28 mouse cellular contexts compared by ENCODE assay signal in genomic region chr1:189102781-189103180, GRCm38 (mm10).
DNase-seq lines count a peak whose midpoint lies in the region; ATAC-seq and TF ChIP-seq lines count a peak whose summit lies in the region.
"Had no signal": no experiment of that assay in that cellular context is flagged by ENCODE, and none has a peak within 500 bp of the region (broad histone marks: within the 10 kb centered on the region; RNA-seq: fewer than 3 reads in every experiment).

No protein-coding gene starts in this region.

- peak; percentile 49 for DNase-seq in lung, postnatal 0 days (ENCODE audit: low spot score)
- no peak for DNase-seq in lung, postnatal 25 days (ENCODE audit: low spot score)
- no peak for DNase-seq in CH12.LX (ENCODE audit: extremely low read depth)
- peak; percentile 18 for DNase-seq in Muller cell, postnatal 12 days (ENCODE audit: inconsistent ontology term)
- no peak for DNase-seq in cerebellum, adult 11 months
- DNase-seq in heart, embryonic 10.5 days (ENCODE audit: low spot score): no peak
- DNase-seq in heart, postnatal 10 days: no peak
- DNase-seq: adrenal gland, adult 8-10 months; adrenal gland, postnatal 14 days; adrenal gland, postnatal 36 days; B cell, adult 2 months; cerebellum, adult 18-20 months; cerebellum, adult 8-10 months; cerebellum, adult 9-11 months; cerebellum, postnatal 14 days; cerebellum, postnatal 36 days; embryo, embryonic 11 days had no signal

- H3K9me3 ChIP-seq in lung, postnatal 0 days (ENCODE audit: low read length): no peaks in the 10 kb centered on the region
- H3K9me3 ChIP-seq in CH12.LX (replicated peaks; ENCODE audit: low read length): no peaks in the 10 kb centered on the region
- no peaks in the 10 kb centered on the region for H3K9me3 ChIP-seq in heart, embryonic 10.5 days
- H3K9me3 ChIP-seq: embryonic facial prominence, embryonic 13.5 days; embryonic facial prominence, embryonic 15.5 days; forebrain, embryonic 10.5 days; forebrain, embryonic 12.5 days had no signal

- no peak for ATAC-seq in lung, postnatal 0 days
- ATAC-seq: activated CD4-positive, CD25-positive, alpha-beta regulatory T cell, adult 4 months; CD4-positive, CD25-positive, alpha-beta regulatory T cell, adult 4 months; forebrain, embryonic 14.5 days; forebrain, embryonic 16.5 days; Patski had no signal

- intact Hi-C loops in heart, postnatal 10 days (cut with DNase I): no loop called here

- WGBS in lung, postnatal 0 days: 31% methylated on average over 3 of the region's 3 CpGs
- 77% methylated on average over 3 of the region's 3 CpGs for WGBS in heart, embryonic 10.5 days

- TF ChIP-seq CTCF in lung, postnatal 0 days (IDR thresholded peaks at IDR 0.05): no peak
- no peak for TF ChIP-seq CTCF in CH12.LX (conservative IDR thresholded peaks at IDR 0.05 in 1 of 2, IDR thresholded peaks at IDR 0.05 in 1 of 2; ENCODE audit: low read depth in 2 of 2, low read length in 2 of 2)

- in situ Hi-C loops in CH12.LX (cut with MboI; ENCODE audit: low pct_ligation_motif_present, low pct_unique_long_range_greater_than_20kb, low sequenced_read_pairs): no loop called here

- no peak for TF ChIP-seq RAD21 in CH12.LX (IDR thresholded peaks at IDR 0.05; ENCODE audit: low read depth, low read length)

- H3K79me2 ChIP-seq in CH12.LX (replicated peaks; ENCODE audit: control insufficient read depth, extremely low read depth, insufficient read depth, poor library complexity, severe bottlenecking): no peaks in the 10 kb centered on the region

- TF ChIP-seq EP300 in lung, postnatal 0 days (IDR thresholded peaks at IDR 0.05): 0 out of 2 replicates have a peak, but pooled peaks have one; percentile 31
- TF ChIP-seq EP300 in CH12.LX (IDR thresholded peaks at IDR 0.05; ENCODE audit: low read length): no peak

- no peak overlapping the region for H3K27ac ChIP-seq in lung, postnatal 0 days (ENCODE audit: low read length)
- H3K27ac ChIP-seq in CH12.LX (ENCODE audit: insufficient read depth, low read depth): no peak overlapping the region
- H3K27ac ChIP-seq in heart, embryonic 10.5 days: no peak overlapping the region
- H3K27ac ChIP-seq: embryonic facial prominence, embryonic 13.5 days; embryonic facial prominence, embryonic 15.5 days; forebrain, embryonic 10.5 days; forebrain, embryonic 12.5 days had no signal

- dilution Hi-C loops in CH12.LX (cut with MboI; ENCODE audit: extremely low pct_ligation_motif_present, extremely low pct_unique_long_range_greater_than_20kb, low sequenced_read_pairs): no loop called here

- TF ChIP-seq POLR2A in CH12.LX (IDR thresholded peaks at IDR 0.05; ENCODE audit: low read depth, low read length): no peak

- H3K27me3 ChIP-seq in lung, postnatal 0 days (replicated peaks; ENCODE audit: insufficient read depth, low read length): no peaks in the 10 kb centered on the region
- no peaks in the 10 kb centered on the region for H3K27me3 ChIP-seq in CH12.LX (replicated peaks)
- H3K27me3 ChIP-seq in heart, embryonic 10.5 days (ENCODE audit: insufficient read depth, poor library complexity, severe bottlenecking): no peaks in the 10 kb centered on the region
- H3K27me3 ChIP-seq: embryonic facial prominence, embryonic 13.5 days; embryonic facial prominence, embryonic 15.5 days; forebrain, embryonic 12.5 days had no signal

- H3K4me2 ChIP-seq in lung, postnatal 0 days (replicated peaks; ENCODE audit: low read depth, low read length): no peak overlapping the region
- no peak overlapping the region for H3K4me2 ChIP-seq in CH12.LX (ENCODE audit: insufficient read depth, low read depth, poor library complexity, severe bottlenecking)
- H3K4me2 ChIP-seq: embryonic facial prominence, embryonic 13.5 days; embryonic facial prominence, embryonic 15.5 days; forebrain, embryonic 12.5 days had no signal

- no peaks in the 10 kb centered on the region for H3K4me1 ChIP-seq in lung, postnatal 0 days (ENCODE audit: insufficient read depth, low read depth, low read length)
- no peaks in the 10 kb centered on the region for H3K4me1 ChIP-seq in CH12.LX (ENCODE audit: control insufficient read depth in 1 of 2, insufficient read depth in 2 of 2)
- H3K4me1 ChIP-seq in heart, embryonic 10.5 days: no peaks in the 10 kb centered on the region
- H3K4me1 ChIP-seq: embryonic facial prominence, embryonic 13.5 days; embryonic facial prominence, embryonic 15.5 days had no signal

- H3K4me3 ChIP-seq in lung, postnatal 0 days (ENCODE audit: low read depth, low read length): no peak overlapping the region
- H3K4me3 ChIP-seq in CH12.LX (replicated peaks in 1 of 3; ENCODE audit: low read depth in 2 of 3, low read length in 2 of 3, poor library complexity in 1 of 3): no peak overlapping the region
- no peak overlapping the region for H3K4me3 ChIP-seq in heart, embryonic 10.5 days
- H3K4me3 ChIP-seq: embryonic facial prominence, embryonic 13.5 days; embryonic facial prominence, embryonic 15.5 days; erythroblast, embryonic 14.5 days; forebrain, embryonic 10.5 days; forebrain, embryonic 12.5 days had no signal

- H3K9ac ChIP-seq in lung, postnatal 0 days (replicated peaks; ENCODE audit: low read depth): no peak overlapping the region
- no peak overlapping the region for H3K9ac ChIP-seq in CH12.LX (ENCODE audit: insufficient read depth, low read depth)
- H3K9ac ChIP-seq: embryonic facial prominence, embryonic 13.5 days; embryonic facial prominence, embryonic 15.5 days; forebrain, embryonic 12.5 days had no signal

- H3K36me3 ChIP-seq in lung, postnatal 0 days (ENCODE audit: insufficient read depth, low read length): no peaks in the 10 kb centered on the region
- H3K36me3 ChIP-seq in CH12.LX (replicated peaks in 1 of 2; ENCODE audit: control insufficient read depth in 1 of 2, insufficient read depth in 1 of 2, low read length in 1 of 2): no peaks in the 10 kb centered on the region
- no peaks in the 10 kb centered on the region for H3K36me3 ChIP-seq in heart, embryonic 10.5 days
- H3K36me3 ChIP-seq: embryonic facial prominence, embryonic 13.5 days; embryonic facial prominence, embryonic 15.5 days; forebrain, embryonic 10.5 days; forebrain, embryonic 12.5 days; G1E had no signal

TF ChIP-seq in CH12.LX, 34 proteins besides CTCF, POLR2A, EP300 and RAD21:
- TF ChIP-seq ZNF384 (IDR thresholded peaks at IDR 0.05; ENCODE audit: low read depth, low read length) (0 out of 2 replicates have a peak, but pooled peaks have one; percentile 30), ZKSCAN1 (IDR thresholded peaks at IDR 0.05; ENCODE audit: borderline replicate concordance, low read depth, low read length) (no peak)

Comparison
In these comparisons a context has a peak if more than half of its experiments do, and no peak if none do; other contexts are left out.
1. DNase-seq: peak in lung, postnatal 0 days (single experiment) and Muller cell, postnatal 12 days (single experiment); none in lung, postnatal 25 days (single experiment), CH12.LX (single experiment), cerebellum, adult 11 months (single experiment), heart, embryonic 10.5 days (single experiment) and heart, postnatal 10 days (0 of 2).